Mouse (Mus musculus): Measurements from ENCODE around the gene Harbi1.
"Not testable (repeated sequence)": the region's sequence is repeated elsewhere in the genome, so short reads cannot be mapped to it uniquely, and the experiment has no call there.

The Harbi1 gene

DNA sequence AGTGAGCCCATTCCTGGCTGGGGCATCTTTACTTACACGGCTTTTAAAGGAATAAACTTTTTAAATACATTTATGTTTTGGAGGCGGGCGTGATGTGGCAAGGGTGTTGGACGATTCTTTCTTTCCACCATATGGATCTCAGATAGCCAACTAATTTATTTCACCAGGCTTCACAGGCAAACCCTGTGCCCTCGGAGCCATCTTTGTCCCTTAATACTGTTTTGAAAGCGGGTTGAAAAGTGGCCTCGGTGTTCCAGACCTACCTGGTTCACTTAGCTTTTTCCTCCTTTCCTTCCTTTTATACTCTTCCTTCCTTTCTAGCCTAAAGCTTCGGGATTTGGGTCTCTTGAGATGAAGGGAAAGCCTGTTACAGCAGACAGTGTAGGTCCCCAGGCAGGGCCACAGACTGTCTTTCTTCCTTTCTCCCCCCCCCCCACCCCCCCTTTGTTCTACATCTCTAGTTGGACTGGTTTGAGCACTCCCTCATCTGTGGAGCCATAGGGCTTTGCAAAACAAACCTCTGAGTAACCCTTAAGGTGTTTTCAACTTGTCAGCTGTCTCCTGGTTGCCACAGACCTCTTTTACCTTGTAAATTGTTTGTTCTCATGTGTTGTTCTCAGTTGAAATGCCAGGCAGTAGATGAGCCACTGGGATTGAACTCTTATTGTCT lies 739 bp downstream of the Harbi1 start:
- in situ Hi-C loops (cut with MboI, MseI): loop anchor here in 1 of 2 experiments (10.0 kb wide), 1 partner anchor 1167 kb away; no protein-coding TSS in a partner anchor

DNA sequence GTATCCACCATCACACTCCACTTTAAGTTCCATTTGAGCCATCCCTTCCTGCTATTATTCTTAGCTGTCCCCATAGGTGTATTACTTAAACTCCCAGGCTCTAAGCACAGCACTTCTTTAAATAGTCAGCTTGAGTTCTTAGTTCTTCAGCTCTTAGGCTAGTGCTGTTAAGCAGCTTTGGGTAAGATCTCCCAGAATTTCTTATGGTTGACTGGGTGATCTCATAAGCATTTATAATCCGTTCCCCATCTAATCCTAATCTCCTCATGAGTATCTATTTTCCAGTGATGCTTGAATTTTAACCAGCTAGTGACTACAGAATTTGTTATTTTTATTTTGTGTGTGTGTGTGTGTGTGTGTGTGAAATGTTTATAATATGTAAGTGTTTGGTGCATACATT lies 4.3 kb downstream of the Harbi1 start:
- in situ Hi-C loops (cut with MboI, MseI): loop anchor here in 1 of 2 experiments (10.0 kb wide), 1 partner anchor 1170 kb away; no protein-coding TSS in a partner anchor

DNA sequence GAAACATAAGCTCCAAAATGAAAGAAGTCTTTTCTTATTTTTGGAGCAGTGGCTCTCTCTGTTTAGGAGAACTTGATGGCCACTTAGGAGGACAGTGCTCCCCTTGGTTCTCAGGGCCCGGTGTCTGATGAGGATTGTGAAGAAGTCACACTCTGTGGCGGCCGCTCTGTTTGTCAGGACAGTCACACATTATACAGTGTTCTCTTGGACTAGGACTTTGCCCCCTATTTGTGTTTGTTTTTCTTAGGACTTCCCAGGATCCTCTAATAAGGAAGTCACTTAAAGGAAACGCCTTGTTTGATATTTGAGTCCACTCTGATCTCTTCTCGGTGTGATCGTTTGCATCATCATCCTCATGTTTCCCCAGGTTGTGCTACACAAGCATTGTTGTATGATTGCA lies 7.6 kb downstream of the Harbi1 start:
- in situ Hi-C loops (cut with MboI, MseI): loop anchor here in 1 of 2 experiments (10.0 kb wide), 1 partner anchor 1173 kb away; no protein-coding TSS in a partner anchor

DNA sequence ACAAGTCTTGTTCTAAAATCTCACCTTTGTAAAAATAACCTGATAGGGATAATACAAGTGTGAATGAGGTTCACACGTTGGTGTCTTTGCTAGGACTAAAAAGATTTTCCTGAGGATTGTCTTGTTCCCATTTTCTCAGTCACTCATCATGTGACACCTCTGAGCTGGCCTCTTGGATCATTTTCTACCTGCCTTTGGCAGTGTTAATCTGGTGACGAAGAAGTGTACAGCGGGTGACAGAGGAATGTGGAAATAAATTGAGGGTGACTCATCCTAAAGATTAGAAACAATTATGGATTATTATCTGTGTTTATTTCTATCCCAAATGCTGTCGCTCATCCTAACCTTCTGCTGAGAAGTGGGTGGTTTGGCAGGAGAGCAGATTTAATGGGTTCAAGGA lies 12.7 kb downstream of the Harbi1 start:
- in situ Hi-C loops (cut with MboI, MseI): no loop called here

DNA sequence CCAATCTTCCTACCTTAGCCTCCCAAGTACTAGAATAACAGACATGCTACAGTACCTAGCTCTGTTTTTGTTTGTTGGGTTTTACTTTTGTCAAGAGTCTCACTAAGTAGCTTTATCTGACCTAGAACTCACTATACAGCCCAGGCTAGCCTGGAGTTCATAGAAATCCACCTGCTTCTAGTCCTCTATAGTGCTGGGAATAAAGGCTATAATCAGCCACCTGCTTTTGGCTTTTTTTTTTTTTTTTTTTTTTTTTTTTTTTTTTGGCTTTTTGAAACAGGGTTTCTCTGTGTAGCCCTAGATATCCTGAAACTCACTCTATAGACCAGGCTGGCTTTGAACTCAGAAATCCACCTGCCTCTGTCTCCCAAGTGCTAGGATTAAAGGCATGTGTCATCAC lies 13.3 kb downstream of the Harbi1 start:
- in situ Hi-C loops (cut with MboI, MseI): no loop called here

DNA sequence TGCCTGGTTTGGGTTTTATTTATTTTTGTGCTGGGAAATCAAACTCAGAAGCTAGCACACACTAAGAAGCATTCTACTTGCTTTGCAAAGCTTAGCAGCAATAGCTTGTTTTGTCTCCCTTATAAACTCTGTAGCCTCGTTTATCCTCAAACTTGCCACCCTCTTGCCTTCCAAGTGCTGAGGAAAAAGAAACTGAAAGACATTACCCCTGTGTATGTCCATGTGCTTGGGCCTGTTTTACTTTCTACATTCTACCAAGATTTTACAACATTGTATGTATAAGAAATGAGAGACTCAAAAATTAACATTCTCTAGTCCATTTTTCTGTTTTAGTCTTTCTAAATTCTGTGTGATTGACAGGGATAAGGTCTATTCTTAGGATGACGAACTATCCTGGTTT lies 14.1 kb downstream of the Harbi1 start:
- in situ Hi-C loops (cut with MboI, MseI): no loop called here

DNA sequence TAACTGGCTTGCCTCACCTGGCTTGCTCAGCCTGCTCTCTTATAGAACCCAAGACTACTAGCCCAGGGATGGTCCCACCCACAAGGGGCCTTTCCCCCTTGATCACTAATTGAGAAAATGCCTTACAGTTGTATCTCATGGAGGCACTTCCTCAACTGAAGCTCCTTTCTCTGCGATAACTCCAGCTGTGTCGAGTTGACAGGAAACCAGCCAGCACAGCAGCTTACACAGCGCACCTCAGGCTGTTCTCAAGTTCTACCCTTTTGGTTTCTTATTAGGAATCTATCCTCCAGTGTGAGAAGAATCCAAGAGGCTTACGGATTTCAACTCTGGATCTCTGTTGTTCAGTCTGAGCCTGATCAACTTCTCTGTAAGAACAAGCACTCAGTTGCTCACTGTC lies 14.8 kb downstream of the Harbi1 start:
- in situ Hi-C loops (cut with MboI, MseI): not testable (repeated sequence)

DNA sequence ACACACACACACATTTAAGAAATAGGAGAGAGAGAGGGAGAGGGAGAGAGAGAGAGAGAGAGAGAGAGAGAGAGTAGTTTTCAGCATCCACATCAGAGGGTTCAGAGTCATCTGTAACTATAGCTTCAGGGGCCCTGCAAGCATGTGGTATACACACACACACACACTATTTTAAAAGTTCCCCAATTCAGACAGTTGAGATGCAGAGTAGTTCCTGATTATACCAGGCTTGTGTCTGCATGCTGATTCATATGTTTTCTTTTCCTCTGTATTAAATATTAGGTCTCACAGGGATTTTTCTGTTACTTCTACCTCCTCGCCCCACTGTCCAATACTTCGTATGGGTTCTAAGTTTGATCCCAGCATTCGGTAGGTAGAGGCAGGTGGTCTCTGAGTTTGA lies 16.4 kb downstream of the Harbi1 start:
- in situ Hi-C loops (cut with MboI, MseI): no loop called here

DNA sequence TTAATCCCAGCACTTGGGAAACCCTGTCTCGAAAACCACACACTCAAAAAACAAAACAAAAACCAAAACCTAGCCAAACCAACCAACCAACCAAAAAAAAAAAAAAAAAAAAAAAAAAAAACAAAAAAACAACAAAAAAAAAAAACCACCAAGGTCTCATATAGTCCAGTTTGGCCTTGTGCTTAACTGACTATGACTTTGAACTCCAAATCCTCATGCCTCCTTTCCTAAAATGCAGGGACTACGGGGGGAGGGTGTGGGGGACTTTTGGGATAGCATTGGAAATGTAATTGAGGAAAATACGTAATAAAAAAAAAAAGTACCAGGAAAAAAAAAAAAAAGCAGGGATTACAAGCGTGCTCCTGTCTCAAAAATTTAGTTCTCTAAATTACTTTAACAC lies 18.9 kb downstream of the Harbi1 start:
- in situ Hi-C loops (cut with MboI, MseI): no loop called here

DNA sequence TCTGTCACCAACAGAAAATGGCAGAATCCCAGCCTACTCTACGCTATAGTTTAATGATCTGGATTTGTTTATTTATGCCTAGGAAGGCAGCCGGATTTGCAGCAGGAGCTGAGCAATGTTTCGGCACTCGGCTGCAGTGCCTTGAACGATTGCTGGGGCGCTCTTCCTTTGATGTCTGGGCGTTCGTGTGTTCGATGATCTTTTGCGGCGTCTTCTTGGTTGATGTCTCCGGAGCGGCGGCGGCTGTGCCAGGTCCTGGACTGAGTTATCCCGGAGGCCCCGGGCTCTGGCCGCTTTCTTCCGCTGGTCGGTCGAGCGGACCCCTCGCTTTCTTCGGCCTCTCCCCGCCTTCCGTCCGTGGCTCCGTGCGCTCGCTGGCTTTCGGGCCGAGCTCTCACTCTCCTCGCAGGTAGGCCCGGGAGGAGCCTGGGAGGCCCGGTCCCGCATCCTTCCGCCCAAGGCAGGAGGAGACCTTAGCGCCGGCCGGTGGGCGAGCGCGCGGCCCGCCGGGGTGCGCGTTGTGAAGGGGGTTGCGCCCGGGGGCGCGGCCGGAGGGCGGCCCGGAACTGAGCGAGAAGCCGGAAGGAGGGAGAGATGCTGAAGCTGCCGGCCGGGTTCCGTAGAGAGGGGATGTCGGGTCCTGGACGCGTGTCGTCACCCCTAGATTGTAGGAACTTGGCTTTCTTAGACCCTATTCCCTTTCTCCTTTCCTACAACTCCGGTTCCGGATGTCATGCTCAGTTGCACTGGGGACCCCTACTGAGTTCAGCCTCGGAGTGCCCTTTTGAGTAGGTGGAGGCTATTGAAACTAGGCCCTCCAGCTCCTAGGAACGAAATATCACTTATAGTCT lies 19.5 kb downstream of the Harbi1 start, which contains the start of gene Ambra1:
Gene Ambra1 (plus strand): TSS at position 164 of the 851 bp plus-strand sequence.
- in situ Hi-C loops (cut with MboI, MseI): no loop called here

DNA sequence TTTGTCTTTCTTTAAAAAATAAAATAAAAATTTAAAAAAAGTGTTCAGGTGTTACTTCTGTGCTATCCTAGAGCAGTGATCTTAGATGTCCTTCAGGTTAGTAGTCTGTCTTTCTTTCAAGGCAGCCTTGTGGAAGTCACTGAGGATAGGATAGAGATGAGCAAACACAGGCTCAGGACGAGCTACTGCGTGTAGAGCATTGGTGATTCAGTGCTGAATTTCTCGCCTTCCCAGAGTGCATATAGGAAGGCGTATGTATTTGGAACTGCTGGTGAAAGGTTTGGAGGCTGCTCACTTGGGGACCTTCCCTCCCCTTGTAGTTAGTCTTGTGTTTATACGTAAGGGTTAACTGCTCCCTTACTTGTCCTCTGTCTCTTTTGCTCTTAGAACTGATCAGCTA lies 24.6 kb downstream of the Harbi1 start:
- in situ Hi-C loops (cut with MboI, MseI): no loop called here

DNA sequence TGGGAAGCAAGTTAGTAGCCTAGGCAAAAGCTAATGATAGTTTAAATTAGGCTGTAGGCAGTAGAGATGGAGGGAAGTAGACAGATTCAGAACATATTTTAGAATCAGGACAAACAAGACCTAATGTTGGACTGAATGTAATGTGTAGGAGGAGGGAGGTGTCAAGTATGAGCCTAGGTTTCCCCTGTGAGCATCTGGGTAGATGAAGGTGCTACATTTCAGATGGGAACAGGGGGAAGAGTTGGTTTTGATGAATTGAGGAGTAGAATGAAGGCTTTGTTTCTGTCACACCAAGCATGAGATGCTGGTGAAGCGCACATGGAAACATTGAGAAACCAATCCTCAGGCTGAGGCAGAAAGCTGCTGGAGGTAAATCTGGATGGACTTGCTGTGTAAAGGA lies 28.9 kb downstream of the Harbi1 start:
- in situ Hi-C loops (cut with MboI, MseI): no loop called here

DNA sequence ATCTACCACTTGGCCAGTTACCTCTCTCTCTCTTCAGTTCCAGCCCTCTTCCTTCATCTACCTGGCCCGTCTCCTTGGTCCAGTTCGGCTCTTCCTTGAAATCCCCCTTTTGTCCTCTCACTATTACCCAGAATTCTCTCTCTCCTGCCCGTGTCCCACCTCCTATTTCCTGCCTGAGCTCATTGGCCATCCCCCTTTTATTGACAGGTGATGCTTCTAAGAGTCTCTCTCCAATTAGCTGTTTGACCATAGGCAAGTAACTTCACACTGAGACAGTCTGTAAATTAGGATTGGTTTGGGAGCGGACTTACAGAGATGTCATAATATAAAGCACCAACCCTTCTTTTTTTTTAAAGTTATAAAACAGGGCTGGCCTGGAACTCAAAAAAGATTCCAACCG lies 34.0 kb downstream of the Harbi1 start:
- in situ Hi-C loops (cut with MboI, MseI): no loop called here

DNA sequence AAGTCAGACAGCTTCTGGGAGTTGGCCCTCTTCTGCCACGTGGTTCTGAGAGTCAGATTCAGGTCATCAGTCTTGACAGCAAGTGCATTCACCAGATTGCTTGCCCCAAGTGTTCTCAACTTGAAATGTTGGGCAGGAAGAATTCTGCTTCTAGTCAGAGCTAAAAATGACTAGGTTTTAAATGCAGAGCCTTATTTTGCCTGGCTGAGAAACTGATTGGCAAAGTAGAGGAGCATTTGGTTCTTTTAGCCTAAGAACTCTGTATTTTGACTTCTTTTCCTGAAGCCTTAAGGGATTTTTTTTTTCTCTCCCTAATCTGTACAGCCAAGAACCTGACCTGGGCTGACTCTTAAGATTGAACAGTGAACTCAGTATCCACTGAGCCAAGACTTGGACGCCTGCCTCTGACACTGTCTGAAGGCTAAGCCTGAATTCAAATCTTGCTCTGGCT lies 39.2 kb downstream of the Harbi1 start:
- in situ Hi-C loops (cut with MboI, MseI): no loop called here

Measured in T-helper 17 cell (primary cell).